Mouse (Mus musculus) cerebellum, adult 2 months (tissue): ENCODE data around the gene Ncoa5.

Source experiments
- CTCF ChIP-seq: fragments of 200-500 bp; IDR thresholded peaks from 2 replicates; pipeline ENCODE4 v1.5.1; 2011; ENCODE audit warnings: low read depth, mild to moderate bottlenecking, control low read depth, low read length, moderate library complexity, borderline replicate concordance; ENCODE audit not compliant: insufficient read depth
- POLR2A ChIP-seq: fragments of 200-500 bp; IDR thresholded peaks from 2 replicates; pipeline ENCODE4 v1.6.1; 2011; ENCODE audit warnings: low read length, control low read depth, borderline replicate concordance; ENCODE audit not compliant: insufficient read depth

GRCm38 (mm10) chr2:165009581-165009980 is 25.1 kb downstream of the Ncoa5 start:
- TF ChIP-seq POLR2A (no peak), CTCF (no peak)
